Mouse (Mus musculus) olfactory bulb, adult 2 months (tissue): ENCODE measurements around the gene Reep6.

Source experiments
- CTCF ChIP-seq: fragments of 200-500 bp; IDR thresholded peaks from 2 replicates; pipeline ENCODE4 v1.5.1; 2012; ENCODE audit warnings: low read depth, mild to moderate bottlenecking, low read length, moderate library complexity; ENCODE audit not compliant: insufficient read depth
- POLR2A ChIP-seq: fragments of 200-500 bp; IDR thresholded peaks from 2 replicates; pipeline ENCODE4 v1.6.1; 2012; ENCODE audit warnings: mild to moderate bottlenecking, low read depth, low read length, moderate library complexity; ENCODE audit not compliant: insufficient read depth

GRCm38 (mm10) chr10:80342749-80343424 lies 13.1 kb downstream of the Reep6 start:
- TF ChIP-seq CTCF (no peak), POLR2A (no peak)
